Mouse (Mus musculus) hindbrain, embryonic 16.5 days (tissue): ENCODE data around the gene Itm2c. TPM values are rescaled to one million over a fixed set of nuclear protein-coding genes. Genes with fewer than 3 reads are reported as not detected.

Experiments used
- polyA plus RNA-seq: library from polyadenylated mRNA; unstranded; fragments of >200 nt; fragmentation: Nextera tagmentation; extraction: Ambion mirVana; gene quantifications from 2 replicates; pipeline ENCODE4 v1.2.1, GENCODE M21; 2015

The Itm2c gene
- polyA plus RNA-seq, 1 experiment from 2014 or later, result 225 TPM

Other genes starting within 250 kb of the Itm2c start
- gene Sp100, start 244.3 kb upstream of the Itm2c start, polyA plus RNA-seq, result 0.45 and 1.2 TPM in 2 replicates
- 0.29 and 0.59 TPM in 2 replicates for gene A630001G21Rik, start 115.6 kb upstream of the Itm2c start, polyA plus RNA-seq
- gene Cab39, start 100.8 kb upstream of the Itm2c start, polyA plus RNA-seq, result 42.3 and 47.9 TPM in 2 replicates
- 7.5 and 9.5 TPM in 2 replicates for gene 4933407L21Rik, start 34.2 kb downstream of the Itm2c start, polyA plus RNA-seq
- gene Gpr55, start 66.7 kb downstream of the Itm2c start, polyA plus RNA-seq, result 0.21 TPM in 2 replicates
- 0.56 and 0.89 TPM in 2 replicates for gene Spata3, start 122.5 kb downstream of the Itm2c start, polyA plus RNA-seq
- 11.6 and 12.4 TPM in 2 replicates for gene 2810459M11Rik, start 151.6 kb downstream of the Itm2c start, polyA plus RNA-seq
- gene Psmd1, start 170.1 kb downstream of the Itm2c start, polyA plus RNA-seq, result 193 and 196 TPM in 2 replicates
- gene Htr2b, start 217.7 kb downstream of the Itm2c start, polyA plus RNA-seq, result 0.14 and 0.50 TPM in 2 replicates
- 0.37 and 0.56 TPM in 2 replicates for gene Gm21972, start 239.4 kb downstream of the Itm2c start, polyA plus RNA-seq